Mouse (Mus musculus): Measurements from ENCODE around the gene Astn1.

The Astn1 gene

GRCm38 (mm10) chr1:158615202-158615601 lies 253.1 kb downstream of the Astn1 start:
- DNase-seq (ENCODE audit: inconsistent ontology term): no peak

GRCm38 (mm10) chr1:158617943-158618342 lies 255.9 kb downstream of the Astn1 start:
- no peak for DNase-seq (ENCODE audit: inconsistent ontology term)

GRCm38 (mm10) chr1:158632935-158633334 lies 270.9 kb downstream of the Astn1 start:
- no peak for DNase-seq (ENCODE audit: inconsistent ontology term)

GRCm38 (mm10) chr1:158633441-158633840 lies 271.4 kb downstream of the Astn1 start:
- no peak for DNase-seq (ENCODE audit: inconsistent ontology term)

DNA sequence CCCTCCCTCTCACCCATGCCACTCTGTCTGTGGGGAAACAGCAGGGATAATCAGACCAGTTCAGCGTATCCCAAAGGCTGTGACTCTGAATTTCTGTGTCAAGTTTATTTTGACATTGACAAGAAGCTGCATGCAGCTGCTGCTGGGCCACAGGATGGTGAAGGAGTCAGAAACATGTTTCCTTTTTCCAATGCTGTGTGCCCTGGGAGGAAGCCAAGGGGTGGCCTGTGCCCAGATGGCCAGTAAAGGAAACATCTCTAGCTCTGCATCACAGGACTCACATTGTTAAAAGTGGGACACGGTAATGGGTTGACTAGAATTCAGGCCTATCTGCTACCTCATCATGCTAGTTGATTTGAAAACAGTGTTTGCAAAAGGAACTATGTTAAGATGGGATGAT lies 279.2 kb downstream of the Astn1 start:
- DNase-seq (ENCODE audit: inconsistent ontology term): peak; percentile 17

DNA sequence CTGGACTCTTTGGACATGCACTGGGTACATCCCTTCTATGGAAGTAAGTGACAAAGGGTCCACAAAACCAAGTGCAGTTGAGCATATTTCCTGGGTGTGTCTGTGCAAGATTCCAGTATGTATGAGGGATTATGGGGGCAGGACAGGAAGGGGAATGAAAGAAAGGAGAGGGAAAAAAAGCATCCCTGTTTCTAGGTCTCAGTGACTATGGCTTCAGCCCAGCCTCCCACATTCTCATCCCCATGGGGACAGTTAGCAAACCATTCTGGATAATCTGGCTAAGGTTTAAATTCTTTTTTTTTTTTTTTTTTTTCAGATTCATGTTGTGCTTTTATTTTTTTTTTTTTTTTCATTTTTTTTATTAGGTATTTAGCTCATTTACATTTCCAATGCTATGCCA lies 280.2 kb downstream of the Astn1 start:
- no peak for DNase-seq (ENCODE audit: inconsistent ontology term)

DNA sequence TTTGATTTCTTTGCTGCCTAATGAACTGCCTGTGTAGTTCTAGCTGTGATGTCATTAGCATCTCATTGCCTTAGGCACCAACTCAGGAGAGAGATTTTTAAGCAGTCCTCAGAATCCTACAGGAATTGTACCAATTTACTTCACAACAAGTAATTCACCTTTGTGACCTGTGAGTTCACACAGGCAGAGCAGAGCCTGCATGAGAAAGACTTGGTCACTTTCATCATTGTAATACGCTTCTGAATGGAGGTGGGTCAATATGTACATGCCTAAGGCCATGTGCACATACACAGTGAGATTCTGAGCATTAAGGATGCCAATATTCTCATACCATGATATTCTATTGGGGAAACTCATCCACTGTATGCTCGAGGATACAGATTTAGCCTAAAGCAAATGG lies 290.7 kb downstream of the Astn1 start:
- DNase-seq (ENCODE audit: inconsistent ontology term): no peak

DNA sequence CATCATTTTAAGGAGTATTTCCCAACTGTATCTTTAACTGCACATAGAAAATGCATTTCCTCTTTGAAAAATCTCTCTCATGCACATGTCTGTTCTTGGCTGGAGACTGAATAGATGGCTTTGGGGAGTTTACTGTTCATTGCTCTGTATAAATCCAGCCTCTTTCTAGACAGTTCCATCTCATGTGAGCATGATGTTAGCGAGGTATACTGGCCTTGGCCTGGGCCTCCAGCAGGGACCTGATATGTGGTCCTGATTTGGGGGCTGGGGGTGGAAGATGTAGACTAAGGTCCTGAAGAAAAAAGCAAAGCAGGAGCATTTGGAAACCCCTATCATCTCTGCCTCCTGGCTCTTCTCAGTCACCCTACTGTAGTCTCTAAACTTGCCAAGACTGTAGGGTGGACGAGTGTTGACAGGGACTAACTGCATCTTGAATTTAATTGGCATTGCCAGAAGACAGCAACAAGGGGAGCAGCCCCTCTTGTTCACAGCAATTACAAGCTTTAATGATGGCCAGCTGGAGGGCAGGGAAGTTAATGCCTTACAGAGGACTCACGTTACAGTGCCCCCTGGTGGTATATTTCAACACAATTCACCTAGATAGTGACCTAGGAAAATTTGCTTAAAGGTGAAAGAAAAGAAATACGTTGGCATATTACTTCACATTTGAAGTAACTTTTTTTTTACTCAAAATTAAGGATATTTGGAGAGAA lies 291.9 kb downstream of the Astn1 start:
- DNase-seq (ENCODE audit: inconsistent ontology term): peak; percentile 55

GRCm38 (mm10) chr1:158654571-158655205 lies 292.6 kb downstream of the Astn1 start:
- peak; percentile 36 for DNase-seq (ENCODE audit: inconsistent ontology term)

GRCm38 (mm10) chr1:158656986-158657385 lies 294.9 kb downstream of the Astn1 start:
- DNase-seq (ENCODE audit: inconsistent ontology term): no peak

DNA sequence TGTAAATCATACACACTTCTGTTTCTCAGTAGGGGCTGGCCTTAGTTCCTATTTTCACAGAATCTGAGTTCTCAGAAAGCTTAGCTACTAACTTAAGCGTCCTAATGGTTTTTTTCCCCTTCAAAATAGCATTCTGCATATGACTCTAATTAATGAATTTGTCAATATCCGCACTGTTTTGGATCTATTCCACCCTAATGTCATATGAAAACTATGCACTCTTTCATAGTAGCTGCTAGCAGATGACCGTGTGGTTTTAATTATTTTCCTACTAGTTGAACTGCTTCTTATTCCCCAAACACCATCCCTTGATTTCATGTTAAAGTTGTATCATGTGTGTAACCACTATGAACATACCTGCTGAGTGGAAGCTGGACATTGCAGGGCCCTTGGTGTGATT lies 303.9 kb downstream of the Astn1 start:
- no peak for DNase-seq (ENCODE audit: inconsistent ontology term)

- peak; percentile 44 for DNase-seq (ENCODE audit: inconsistent ontology term)
These were observed 308.0 kb downstream of the Astn1 start for GRCm38 (mm10) chr1:158669971-158670592.

DNA sequence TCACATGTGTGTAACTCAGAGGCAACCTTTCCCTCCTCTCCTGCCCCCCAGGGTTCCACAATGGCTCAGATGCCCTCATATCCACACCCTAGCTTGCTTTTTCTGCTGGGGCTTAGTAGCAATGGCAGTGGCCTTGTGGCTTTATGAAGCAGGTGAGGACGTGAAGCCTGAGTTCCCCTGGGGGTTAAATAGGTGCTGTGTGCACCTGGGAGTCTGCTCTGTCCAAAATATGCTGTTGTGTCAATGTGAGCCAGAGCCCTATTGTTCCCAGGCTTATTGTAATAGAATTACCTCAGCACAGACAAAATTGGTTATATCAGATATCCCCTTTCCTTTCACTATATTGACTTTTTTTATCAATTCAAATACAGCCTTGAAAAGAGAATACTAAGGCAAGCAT lies 325.7 kb downstream of the Astn1 start:
- no peak for DNase-seq (ENCODE audit: inconsistent ontology term)

DNA sequence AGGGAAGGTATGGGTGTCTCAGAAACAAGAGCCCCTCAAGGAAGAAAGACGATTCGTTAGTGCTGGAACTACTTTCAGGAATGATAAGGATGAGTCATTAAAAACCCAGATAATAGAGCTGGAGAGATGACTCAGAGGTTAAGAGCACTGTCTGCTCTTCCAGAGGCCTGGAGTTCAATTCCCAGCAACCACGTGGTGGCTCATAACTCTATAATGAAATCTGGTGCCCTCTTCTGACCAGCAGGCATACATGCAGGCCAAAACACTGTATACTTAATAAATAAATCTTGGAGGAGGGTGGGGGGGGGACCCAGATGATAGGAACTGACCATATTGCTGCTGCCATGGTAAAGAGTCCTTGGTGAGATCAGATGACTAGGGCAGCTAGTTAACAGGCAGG lies 335.4 kb downstream of the Astn1 start:
- peak; percentile 16 for DNase-seq (ENCODE audit: inconsistent ontology term)

DNA sequence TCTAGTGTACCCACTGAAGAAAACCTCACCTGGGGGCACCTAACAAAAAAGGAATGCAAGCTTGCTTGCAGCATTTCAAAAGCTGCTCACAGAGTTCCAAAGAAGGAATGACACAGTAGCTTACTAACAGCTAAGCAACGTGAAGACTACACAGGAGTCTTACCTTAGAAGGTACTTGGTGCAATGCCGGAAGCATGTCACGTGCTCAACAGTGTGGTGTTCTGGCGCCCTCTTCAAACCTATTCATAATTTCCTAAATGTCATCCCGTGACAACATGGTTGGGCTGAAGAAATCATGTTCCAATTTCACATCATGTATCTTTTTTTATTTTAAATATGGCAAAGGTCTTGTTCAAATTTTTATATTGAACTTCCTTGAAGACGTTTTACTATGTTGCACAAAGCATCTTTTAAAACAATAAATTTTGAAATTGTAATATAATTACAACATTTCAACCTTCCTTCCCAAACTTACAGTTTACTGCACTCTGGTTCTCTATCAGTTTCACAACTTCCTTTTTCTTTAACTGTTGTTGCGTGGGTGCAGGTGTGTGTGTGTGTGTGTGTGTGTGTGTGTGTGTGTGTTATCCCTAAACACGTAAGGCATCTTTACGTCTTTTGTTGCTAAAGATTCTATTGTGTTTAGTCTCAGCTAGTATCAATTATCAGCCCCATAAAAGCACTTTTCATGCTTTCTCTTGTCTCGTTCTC lies 335.9 kb downstream of the Astn1 start:
- no peak for DNase-seq (ENCODE audit: inconsistent ontology term)

GRCm38 (mm10) chr1:158699276-158699675 lies 337.2 kb downstream of the Astn1 start:
- no peak for DNase-seq (ENCODE audit: inconsistent ontology term)

DNA sequence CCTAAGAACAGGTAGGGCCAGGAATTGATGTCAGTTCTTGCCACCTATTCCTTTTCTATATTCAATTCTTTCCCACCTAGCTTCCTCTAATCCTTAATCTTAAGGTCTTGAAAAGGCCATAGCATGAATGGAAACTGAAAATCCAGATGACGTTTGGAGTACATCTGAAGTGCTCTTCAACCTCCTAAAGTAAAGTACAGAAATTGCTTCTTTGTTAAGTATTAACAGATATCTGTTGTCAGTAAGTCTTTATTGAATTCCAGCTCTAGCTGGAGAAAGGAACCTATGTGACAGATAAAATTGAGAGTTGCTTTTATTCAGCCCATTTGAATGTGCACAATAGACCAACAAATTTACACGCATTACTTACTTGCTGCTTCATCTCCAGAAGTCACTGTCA lies 338.1 kb downstream of the Astn1 start:
- no peak for DNase-seq (ENCODE audit: inconsistent ontology term)

GRCm38 (mm10) chr1:158701336-158701735 lies 339.3 kb downstream of the Astn1 start:
- DNase-seq (ENCODE audit: inconsistent ontology term): peak; percentile 74

GRCm38 (mm10) chr1:158713301-158714095 lies 351.4 kb downstream of the Astn1 start:
- peak; percentile 53 for DNase-seq (ENCODE audit: inconsistent ontology term)

DNA sequence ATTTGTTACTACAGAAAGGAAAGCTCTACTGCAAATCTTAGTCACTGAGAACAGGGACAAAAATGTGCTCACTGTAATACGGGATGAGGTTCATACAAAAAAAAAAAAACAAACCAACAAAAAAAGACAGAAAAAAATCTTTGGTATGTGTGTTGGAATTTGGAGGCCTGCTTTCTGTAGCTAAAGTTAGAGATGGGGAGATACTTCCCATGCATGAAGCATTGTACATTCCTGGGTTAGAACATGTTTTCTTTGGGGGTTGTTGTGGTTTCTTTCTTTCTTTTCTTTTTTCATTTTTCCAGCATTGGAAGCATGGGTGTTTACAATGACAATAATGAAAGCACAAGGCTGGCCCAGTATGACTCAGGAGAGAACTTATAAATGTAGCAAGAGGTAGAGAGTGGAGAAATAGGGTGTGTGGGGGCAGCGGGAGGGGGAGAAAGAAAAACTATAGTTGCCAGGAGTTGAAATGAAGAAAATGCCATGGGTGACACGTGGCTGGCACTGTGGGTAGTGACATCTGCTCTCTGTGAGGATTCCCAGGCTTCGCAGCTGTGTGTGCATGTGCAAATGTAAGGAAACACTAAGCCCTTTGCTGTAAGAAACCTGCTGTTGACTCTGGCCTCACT lies 370.9 kb downstream of the Astn1 start:
- peak; percentile 85 for DNase-seq (ENCODE audit: inconsistent ontology term)
